Mouse (Mus musculus) spleen, postnatal 4 days (tissue): ENCODE measurements around the gene Yipf1.
"Not testable (repeated sequence)": the region's sequence is repeated elsewhere in the genome, so short reads cannot be mapped to it uniquely, and the experiment has no call there.

Source experiments
- DNase-seq, 2 experiments: peaks; one replicate each; pipeline ENCODE4 v3.0.0; 2022; ENCODE audit warnings: low spot score in 2 of 2

Gene Yipf1

GRCm38 (mm10) chr4:107323113-107323512 is 8.9 kb downstream of the Yipf1 start:
- DNase-seq = no peak

- no peak for DNase-seq
Measured at GRCm38 (mm10) chr4:107328530-107328929, 14.4 kb downstream of the Yipf1 start.

- DNase-seq = no peak
Measured at GRCm38 (mm10) chr4:107333514-107333913, 19.4 kb downstream of the Yipf1 start.

- no peak for DNase-seq
Measured at GRCm38 (mm10) chr4:107336356-107336755, 22.2 kb downstream of the Yipf1 start.

GRCm38 (mm10) chr4:107337455-107337854 is 23.3 kb downstream of the Yipf1 start:
- no peak for DNase-seq

GRCm38 (mm10) chr4:107341354-107341753 is 27.2 kb downstream of the Yipf1 start:
- DNase-seq = no peak

- DNase-seq = peak in 1 of 2 experiments; percentile 48
Measured at GRCm38 (mm10) chr4:107344612-107345011, 30.4 kb downstream of the Yipf1 start.

- peak in 1 of 2 experiments; percentile 52 for DNase-seq
Measured at GRCm38 (mm10) chr4:107347221-107347620, 33.1 kb downstream of the Yipf1 start.

- no peak for DNase-seq
Measured at GRCm38 (mm10) chr4:107348529-107349310, 34.6 kb downstream of the Yipf1 start.

GRCm38 (mm10) chr4:107349311-107350008 is 35.3 kb downstream of the Yipf1 start:
- DNase-seq = no peak

GRCm38 (mm10) chr4:107351368-107351767 is 37.2 kb downstream of the Yipf1 start:
- no peak for DNase-seq

- no peak for DNase-seq
Measured at GRCm38 (mm10) chr4:107353612-107354011, 39.4 kb downstream of the Yipf1 start.

GRCm38 (mm10) chr4:107354126-107354525 is 40.0 kb downstream of the Yipf1 start:
- no peak for DNase-seq

GRCm38 (mm10) chr4:107354543-107354942 is 40.4 kb downstream of the Yipf1 start:
- DNase-seq = no peak

GRCm38 (mm10) chr4:107357172-107357571 is 43.0 kb downstream of the Yipf1 start:
- DNase-seq = not testable (repeated sequence)

- no peak for DNase-seq
Measured at GRCm38 (mm10) chr4:107358460-107358859, 44.3 kb downstream of the Yipf1 start.

- DNase-seq = no peak
Measured at GRCm38 (mm10) chr4:107360457-107361145, 46.4 kb downstream of the Yipf1 start.

- no peak for DNase-seq
Measured at GRCm38 (mm10) chr4:107362755-107363154, 48.6 kb downstream of the Yipf1 start.

- DNase-seq = no peak
Measured at GRCm38 (mm10) chr4:107363573-107363972, 49.4 kb downstream of the Yipf1 start.

GRCm38 (mm10) chr4:107364190-107364639 is 50.1 kb downstream of the Yipf1 start:
- DNase-seq = no peak

- not testable (repeated sequence) for DNase-seq
Measured at GRCm38 (mm10) chr4:107366408-107366807, 52.2 kb downstream of the Yipf1 start.

GRCm38 (mm10) chr4:107367567-107368314 is 53.6 kb downstream of the Yipf1 start, which contains the start of gene Ndc1:
Gene Ndc1 (plus strand): TSS chr4:107367784.
- peak; percentile 83 to 89 for DNase-seq
